Mouse (Mus musculus) G1E (cell line): ENCODE results near the gene Pde6d. TPM values are rescaled to one million over a fixed set of nuclear protein-coding genes. Genes with fewer than 3 reads are reported as not detected.

Experiments used
- ATAC-seq: 2 replicates; pipeline ENCODE4 v1.8.0; 2016; ENCODE audit warnings: mild to moderate bottlenecking; ENCODE audit not compliant: insufficient number of reproducible peaks, poor library complexity, low FRiP score, severe bottlenecking; ENCODE audit errors: extremely low read depth
- DNase-seq: peaks from one replicate; pipeline ENCODE4 v3.0.0; 2012; ENCODE audit warnings: low spot score
- H3K27me3 ChIP-seq: 2 replicates; pipeline ENCODE4 v1.6.1; 2012; ENCODE audit warnings: mild to moderate bottlenecking, low read length, inconsistent platforms; ENCODE audit not compliant: insufficient read depth
- H3K36me3 ChIP-seq: replicated peaks from 2 replicates; pipeline ENCODE3; 2012; ENCODE audit warnings: mild to moderate bottlenecking, inconsistent platforms
- H3K4me1 ChIP-seq: 2 replicates; pipeline ENCODE4 v1.6.1; 2012; ENCODE audit warnings: low read depth, low read length, inconsistent platforms, mixed read lengths; ENCODE audit not compliant: insufficient read depth
- H3K4me3 ChIP-seq: 2 replicates; pipeline ENCODE4 v1.5.1; 2012; ENCODE audit warnings: low read depth, mild to moderate bottlenecking, inconsistent platforms, low read length, moderate library complexity, mixed read lengths
- H3K9me3 ChIP-seq: replicated peaks from 2 replicates; pipeline ENCODE4 v1.6.1; 2012; ENCODE audit warnings: inconsistent platforms
- CTCF ChIP-seq: IDR thresholded peaks from 2 replicates; pipeline ENCODE4 v1.5.1; 2012; ENCODE audit warnings: low read depth, low read length, inconsistent platforms, mixed read lengths
- GATA1 ChIP-seq: IDR thresholded peaks from 2 replicates; pipeline ENCODE4 v1.6.1; 2012; ENCODE audit warnings: borderline replicate concordance, low read length, inconsistent platforms, mixed read lengths
- GATA2 ChIP-seq: IDR thresholded peaks from 2 replicates; pipeline ENCODE4 v1.6.1; 2012; ENCODE audit warnings: low read depth, low read length, inconsistent platforms, borderline replicate concordance
- POLR2AphosphoS5 ChIP-seq: IDR thresholded peaks from 2 replicates; pipeline ENCODE4 v1.6.1; 2012; ENCODE audit warnings: low read depth, low read length, inconsistent platforms; ENCODE audit not compliant: insufficient replicate concordance
- TAL1 ChIP-seq: conservative IDR thresholded peaks from 2 replicates; pipeline ENCODE4 v1.6.1; 2012; ENCODE audit warnings: low read depth, low read length, inconsistent platforms, mixed read lengths
- polyA plus RNA-seq: library from polyadenylated mRNA; stranded (reverse); fragments of >175 nt; gene quantifications from 2 replicates; pipeline ENCODE4 v1.2.3, GENCODE M21; 2012
- total RNA-seq, 2 experiments: library from RNA; stranded (forward) in 1 of 2; stranded (reverse) in 1 of 2; fragments of 200-1000 nt in 1 of 2; fragments of >200 nt in 1 of 2; fragmentation: Nextera tagmentation in 1 of 2; gene quantifications; 2 replicates each; pipeline ENCODE4 v1.2.3; 2014 to 2017

Pde6d gene
- total and polyA plus RNA-seq, 3 experiments: 21.8 to 82.7 (median 72.3) TPM

GRCm38 (mm10) chr1:86501114-86501532 is 81.3 kb downstream of the Pde6d start:
- H3K4me1 ChIP-seq: peaks cover 81% of the 10 kb centered on the region
- ATAC-seq (no peak), DNase-seq (no peak)
- no peak overlapping the region; the same call in 1 of the 2 replicates for H3K4me3 ChIP-seq
- TF ChIP-seq CTCF: peak; percentile 97
- TF ChIP-seq GATA2: no peak
- peaks cover 24% of the 10 kb centered on the region for H3K27me3 ChIP-seq
- H3K9me3 ChIP-seq: no peaks in the 10 kb centered on the region
- no peaks in the 10 kb centered on the region for H3K36me3 ChIP-seq

- Histone ChIP-seq H3K4me3 (no peak overlapping the region), H3K4me1 (peaks cover 78% of the 10 kb centered on the region), H3K36me3 (no peaks in the 10 kb centered on the region), H3K27me3 (peaks cover 24% of the 10 kb centered on the region), H3K9me3 (no peaks in the 10 kb centered on the region)
- DNase-seq (no peak), ATAC-seq (no peak)
- no peak for TF ChIP-seq TAL1
- no peak for TF ChIP-seq CTCF
- TF ChIP-seq GATA1: no peak
- TF ChIP-seq GATA2: no peak
- TF ChIP-seq POLR2AphosphoS5: no peak
Measured at GRCm38 (mm10) chr1:86500681-86501080, 81.7 kb downstream of the Pde6d start.

- Histone ChIP-seq H3K27me3 (peaks cover 20% of the 10 kb centered on the region), H3K4me1 (peaks cover 70% of the 10 kb centered on the region), H3K36me3 (no peaks in the 10 kb centered on the region), H3K4me3 (no peak overlapping the region), H3K9me3 (no peaks in the 10 kb centered on the region)
- peak; percentile 77 for DNase-seq
- ATAC-seq: 0 out of 2 replicates have a peak, but pooled peaks have one; percentile 12
- TF ChIP-seq CTCF: peak; percentile 85
- no peak for TF ChIP-seq POLR2AphosphoS5
- no peak for TF ChIP-seq GATA1
- TF ChIP-seq GATA2: no peak
- no peak for TF ChIP-seq TAL1
Measured at GRCm38 (mm10) chr1:86499903-86500302, 82.5 kb downstream of the Pde6d start.

GRCm38 (mm10) chr1:86498611-86499010 is 83.8 kb downstream of the Pde6d start:
- Histone ChIP-seq H3K4me3 (no peak overlapping the region), H3K36me3 (no peaks in the 10 kb centered on the region), H3K9me3 (no peaks in the 10 kb centered on the region), H3K4me1 (peaks cover 57% of the 10 kb centered on the region), H3K27me3 (peaks cover 12% of the 10 kb centered on the region)
- DNase-seq: no peak
- ATAC-seq: no peak
- TF ChIP-seq POLR2AphosphoS5 (no peak), GATA1 (no peak), TAL1 (no peak), GATA2 (no peak), CTCF (no peak)

- peaks cover 6% of the 10 kb centered on the region; the same call in 1 of the 2 replicates for H3K27me3 ChIP-seq
- no peak for ATAC-seq
- peaks cover 51% of the 10 kb centered on the region for H3K4me1 ChIP-seq
- no peaks in the 10 kb centered on the region for H3K36me3 ChIP-seq
- TF ChIP-seq GATA1 (no peak), GATA2 (no peak), CTCF (no peak), TAL1 (no peak), POLR2AphosphoS5 (no peak)
- H3K9me3 ChIP-seq: no peaks in the 10 kb centered on the region
- H3K4me3 ChIP-seq: no peak overlapping the region
- no peak for DNase-seq
Measured at GRCm38 (mm10) chr1:86497986-86498385, 84.4 kb downstream of the Pde6d start.

- Histone ChIP-seq H3K4me1 (peaks cover 51% of the 10 kb centered on the region), H3K27me3 (peaks cover 3% of the 10 kb centered on the region; the same call in 1 of the 2 replicates), H3K36me3 (no peaks in the 10 kb centered on the region), H3K9me3 (no peaks in the 10 kb centered on the region), H3K4me3 (no peak overlapping the region)
- no peak for ATAC-seq
- TF ChIP-seq GATA1: no peak
- no peak for TF ChIP-seq POLR2AphosphoS5
- no peak for TF ChIP-seq GATA2
- TF ChIP-seq TAL1: no peak
- no peak for TF ChIP-seq CTCF
- DNase-seq: no peak
Measured at GRCm38 (mm10) chr1:86497361-86497760, 85.1 kb downstream of the Pde6d start.

- DNase-seq (no peak), ATAC-seq (no peak)
- Histone ChIP-seq H3K4me3 (no peak overlapping the region), H3K36me3 (no peaks in the 10 kb centered on the region), H3K9me3 (no peaks in the 10 kb centered on the region), H3K27me3 (no peaks in the 10 kb centered on the region), H3K4me1 (peaks cover 51% of the 10 kb centered on the region)
- TF ChIP-seq GATA1 (no peak), CTCF (no peak), TAL1 (no peak), POLR2AphosphoS5 (no peak), GATA2 (no peak)
Measured at GRCm38 (mm10) chr1:86496340-86496739, 86.1 kb downstream of the Pde6d start.
